Mouse (Mus musculus): ENCODE data around the gene Olfr46.
"Not testable (repeated sequence)": the region's sequence is repeated elsewhere in the genome, so short reads cannot be mapped to it uniquely, and the experiment has no call there.

The Olfr46 gene

DNA sequence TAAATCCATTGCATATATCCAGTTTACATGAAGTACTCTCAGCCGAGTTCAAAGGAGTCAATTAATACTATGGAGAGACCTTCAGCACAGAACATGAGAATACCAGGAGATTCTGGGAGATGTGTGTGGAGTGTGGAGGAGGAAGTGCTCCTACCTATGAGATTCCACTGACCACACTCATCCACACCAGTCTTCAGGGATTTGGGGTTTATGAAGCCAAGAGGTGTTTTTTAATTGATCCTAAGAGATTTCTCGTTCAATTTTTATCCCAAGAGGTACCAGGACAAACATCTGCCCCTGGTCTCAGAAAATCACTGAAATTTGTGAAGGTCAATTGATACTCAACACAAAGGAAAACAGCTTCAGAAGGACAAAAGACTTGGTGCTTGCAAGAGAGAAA, at the start of gene Olfr46:
TSS of gene Olfr46 (plus strand) at position 301 of the 400 bp plus-strand sequence.
- not testable (repeated sequence) for DNase-seq

DNA sequence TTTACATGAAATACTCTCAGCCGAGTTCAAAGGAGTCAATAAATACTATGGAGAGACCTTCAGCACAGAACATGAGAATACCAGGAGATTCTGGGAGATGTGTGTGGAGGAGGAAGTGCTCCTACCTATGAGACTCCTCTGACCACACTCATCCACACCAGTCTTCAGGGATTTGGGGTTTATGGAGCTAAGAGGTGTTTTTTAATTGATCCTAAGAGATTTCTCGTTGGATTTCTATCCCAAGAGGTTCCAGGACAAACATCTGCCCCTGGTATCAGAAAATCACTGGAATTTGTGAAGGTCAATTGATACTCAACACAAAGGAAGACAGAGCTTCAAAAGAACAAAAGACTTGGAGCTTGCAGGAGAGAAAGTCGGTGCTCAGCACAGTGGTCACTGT, 33.5 kb upstream of the Olfr46 start, which contains the start of gene Olfr538:
TSS of gene Olfr538 (plus strand) at position 301 of the 400 bp plus-strand sequence.
- no peak for DNase-seq

DNA sequence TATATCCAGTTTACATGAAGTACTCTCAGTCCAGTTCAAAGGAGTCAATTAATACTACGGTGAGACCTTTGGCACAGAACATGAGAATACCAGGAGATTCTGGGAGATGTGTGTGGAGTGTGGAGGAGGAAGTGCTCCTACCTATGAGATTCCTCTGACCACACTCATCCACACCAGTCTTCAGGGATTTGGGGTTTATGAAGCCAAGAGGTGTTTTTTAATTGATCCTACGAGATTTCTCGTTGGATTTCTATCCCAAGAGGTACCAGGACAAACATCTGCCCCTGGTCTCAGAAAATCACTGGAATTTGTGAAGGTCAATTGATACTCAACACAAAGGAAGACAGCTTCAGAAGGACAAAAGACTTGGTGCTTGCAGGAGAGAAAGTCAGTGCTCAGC, 27.6 kb downstream of the Olfr46 start, which contains the start of gene Olfr61:
TSS of gene Olfr61 (plus strand) at position 301 of the 400 bp plus-strand sequence.
- DNase-seq = not testable (repeated sequence)

DNA sequence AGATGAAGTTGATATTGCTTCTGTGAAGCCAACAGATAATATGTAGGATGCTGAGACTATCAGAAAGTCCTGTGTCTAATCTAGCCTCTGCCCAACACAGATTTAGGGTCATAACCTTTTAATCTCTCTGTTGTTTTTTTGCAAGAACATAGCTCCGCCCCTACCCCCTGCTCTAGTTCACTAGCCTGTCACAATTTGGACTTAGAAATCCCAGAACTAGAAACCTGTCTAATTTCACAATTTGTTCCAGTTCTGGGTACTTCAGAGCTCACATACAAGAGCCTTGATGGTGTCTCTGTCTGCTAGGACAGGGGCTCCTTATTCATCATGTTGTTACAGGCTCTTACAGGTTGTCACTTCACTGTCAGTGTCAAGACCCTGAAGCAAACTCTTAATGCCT, 29.5 kb downstream of the Olfr46 start:
- no peak for DNase-seq

DNA sequence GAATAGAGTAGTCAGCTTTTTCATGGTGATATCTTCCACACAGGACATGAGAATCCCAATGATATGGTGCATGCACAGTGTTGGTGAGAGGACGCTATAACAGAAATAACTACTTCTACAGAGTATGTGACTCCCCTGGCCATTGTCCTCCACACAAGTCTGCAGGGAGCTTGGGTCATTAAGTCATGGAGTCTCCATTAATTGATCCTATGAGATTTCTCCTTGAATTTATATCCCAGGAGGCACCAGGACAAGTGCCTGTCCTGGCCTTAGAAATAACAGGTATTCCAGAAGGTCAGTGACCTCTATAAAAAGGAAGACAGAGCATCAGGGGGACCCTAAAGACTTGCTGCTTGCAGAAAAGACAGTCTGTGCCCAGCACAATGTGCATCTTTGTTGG, 45.1 kb downstream of the Olfr46 start, which contains the start of gene Olfr53:
TSS of gene Olfr53 (plus strand) at position 301 of the 400 bp plus-strand sequence.
- DNase-seq = no peak

DNA sequence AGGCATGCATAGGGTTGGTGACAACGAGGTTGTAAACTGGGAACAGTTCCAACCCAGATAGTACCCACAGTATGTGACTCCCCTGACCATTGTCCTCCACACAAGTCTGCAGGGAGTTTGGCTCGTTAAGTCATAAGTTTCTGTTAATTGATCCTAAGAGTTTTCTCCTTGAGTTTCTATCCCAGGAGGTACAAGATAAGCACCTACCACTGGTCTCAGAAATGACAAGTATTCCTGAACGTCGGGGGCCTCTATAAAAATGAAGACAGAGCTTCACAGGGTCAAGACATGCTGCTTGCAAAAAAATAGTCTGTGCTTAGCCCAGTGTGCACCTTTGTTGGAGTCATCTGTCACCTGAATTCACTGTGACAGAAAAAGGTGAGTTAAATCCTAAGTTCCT, 58.6 kb downstream of the Olfr46 start, which contains the start of gene Olfr539:
TSS of gene Olfr539 (plus strand) at position 301 of the 400 bp plus-strand sequence.
- no peak for DNase-seq

Data from thymus, postnatal 25 days (tissue).